Mouse (Mus musculus): Measurements from ENCODE around the gene Gm47969.

Gm47969 gene

DNA sequence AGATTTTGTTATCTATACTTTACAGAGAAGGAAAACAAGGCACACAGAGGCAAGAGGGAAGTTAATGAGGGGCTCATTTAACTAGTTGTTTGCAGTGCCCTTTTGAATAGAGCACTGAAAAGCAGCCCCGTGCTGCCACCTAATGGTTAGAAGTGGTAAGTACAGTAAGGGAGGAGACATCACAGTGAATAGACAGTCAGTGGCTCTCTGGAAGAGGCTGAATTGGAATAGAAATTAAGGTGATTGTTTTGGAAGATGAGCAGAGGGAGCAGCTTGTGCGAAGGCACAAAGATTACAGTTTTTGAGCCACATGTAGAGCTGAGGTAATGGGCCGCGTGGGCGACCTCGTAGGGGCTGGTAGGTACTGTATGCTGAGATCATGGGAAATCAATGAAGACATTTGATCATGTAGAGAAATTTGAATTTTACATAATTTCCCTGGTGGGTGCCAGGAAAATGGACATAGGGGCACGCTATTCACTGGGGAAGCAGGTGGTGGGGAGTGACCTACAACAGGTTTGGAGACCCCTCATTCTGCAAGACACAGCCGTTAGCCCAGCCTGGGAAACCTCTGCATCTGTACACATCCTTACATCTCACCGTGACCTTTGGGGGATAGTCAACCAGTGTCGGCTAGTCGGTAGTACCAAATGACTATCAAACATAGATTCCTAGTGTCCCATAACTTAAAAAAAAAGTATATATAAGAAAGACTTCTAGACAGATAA lies 31.6 kb downstream of the Gm47969 start:
- peak in 1 of 2 experiments; percentile 34 for DNase-seq (ENCODE audit: low spot score in 2 of 2)

DNA sequence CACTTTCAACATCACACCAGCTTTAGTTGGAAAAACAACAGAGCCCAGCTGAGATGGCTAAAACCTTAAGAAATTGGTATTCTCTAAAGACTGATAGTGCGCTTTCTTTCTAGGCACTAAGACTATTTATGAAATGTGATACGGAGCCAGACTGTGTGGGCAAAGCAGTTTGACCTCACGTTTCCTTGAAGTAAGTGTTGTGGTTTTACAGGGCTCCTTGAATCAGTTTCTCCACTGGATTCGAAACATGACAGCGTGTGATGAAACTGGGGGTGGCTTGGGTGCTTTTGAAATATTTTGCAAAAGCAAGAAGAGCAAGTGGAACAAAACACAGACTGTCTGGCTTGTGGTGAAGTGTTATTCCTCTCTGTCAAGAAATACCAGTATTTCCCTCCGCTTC lies 32.3 kb downstream of the Gm47969 start:
- DNase-seq (ENCODE audit: low spot score in 2 of 2), result no peak

DNA sequence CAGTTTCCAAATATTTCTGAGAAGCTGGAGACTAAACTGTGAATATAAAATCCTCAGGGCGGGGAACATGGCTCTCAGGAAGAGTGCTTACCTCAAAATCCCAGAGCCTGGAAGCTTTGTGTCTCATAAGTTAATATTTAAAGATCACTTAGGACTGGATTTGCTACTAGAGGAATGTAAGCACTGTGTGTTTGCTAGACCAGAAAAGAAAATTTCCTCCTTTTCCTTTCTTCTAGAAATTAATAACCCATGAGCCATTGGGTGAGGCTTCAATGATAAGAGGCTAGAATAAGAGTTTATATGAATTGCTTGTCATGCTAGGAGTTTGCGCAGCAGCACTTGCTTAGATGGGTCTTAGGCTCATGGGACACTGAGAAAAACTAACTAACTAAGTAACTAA lies 40.1 kb downstream of the Gm47969 start:
- DNase-seq (ENCODE audit: low spot score in 2 of 2), result no peak

DNA sequence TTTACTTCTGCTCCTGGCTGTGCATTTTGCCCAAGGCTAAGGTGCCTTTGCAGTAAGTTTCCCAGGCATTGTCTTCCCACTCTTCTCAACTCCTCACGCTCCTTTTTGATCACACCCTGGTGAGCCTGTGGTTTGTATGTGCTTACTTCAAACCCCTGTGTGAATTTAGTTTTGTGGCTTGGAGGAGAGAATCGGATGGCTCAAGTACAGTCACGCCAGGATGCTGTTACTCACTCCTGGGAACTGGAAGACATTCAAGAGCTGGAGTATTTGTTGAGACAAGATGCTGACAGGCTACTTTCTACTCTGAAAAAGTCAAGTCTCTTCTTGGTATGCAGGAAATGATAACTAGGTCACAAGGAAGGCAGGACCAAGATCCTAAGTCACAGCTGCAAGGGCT lies 46.5 kb downstream of the Gm47969 start:
- DNase-seq (ENCODE audit: low spot score in 2 of 2), result no peak

Measured in frontal cortex, postnatal 10 days (tissue).